Mouse (Mus musculus) neural tube, embryonic 10.5 days (tissue): ENCODE measurements around the gene Khsrp.

Source experiments
- DNase-seq: peaks from one replicate; pipeline ENCODE4 v3.0.0-alpha.2; 2017; ENCODE audit warnings: low spot score; ENCODE audit errors: extremely low spot score

Khsrp gene

GRCm38 (mm10) chr17:57031661-57032420 lies 519 bp upstream of the Khsrp start:
- peak; percentile 96 for DNase-seq

- DNase-seq: no peak
These were observed 1.6 kb downstream of the Khsrp start for GRCm38 (mm10) chr17:57029691-57030090.

GRCm38 (mm10) chr17:57027471-57027870 lies 3.9 kb downstream of the Khsrp start:
- DNase-seq: no peak

GRCm38 (mm10) chr17:57020960-57021359 lies 10.4 kb downstream of the Khsrp start:
- DNase-seq: no peak

- no peak for DNase-seq
These were observed 11.6 kb downstream of the Khsrp start for GRCm38 (mm10) chr17:57019693-57020092.

- no peak for DNase-seq
These were observed 19.0 kb downstream of the Khsrp start for GRCm38 (mm10) chr17:57012245-57012795.

GRCm38 (mm10) chr17:57011236-57012141 lies 19.8 kb downstream of the Khsrp start, which contains the start of the genes Gtf2f1 and Gm17949:
Gtf2f1 (minus strand) TSS chr17:57011288.
Gm17949 (plus strand) TSS chr17:57011469.
- peak; percentile 99 for DNase-seq

- no peak for DNase-seq
These were observed 20.4 kb downstream of the Khsrp start for GRCm38 (mm10) chr17:57010911-57011235.

- no peak for DNase-seq
These were observed 24.0 kb downstream of the Khsrp start for GRCm38 (mm10) chr17:57007137-57007905.

- no peak for DNase-seq
These were observed 27.3 kb downstream of the Khsrp start for GRCm38 (mm10) chr17:57003994-57004393.

GRCm38 (mm10) chr17:57001228-57001627 lies 30.1 kb downstream of the Khsrp start:
- no peak for DNase-seq

- DNase-seq: no peak
These were observed 31.2 kb downstream of the Khsrp start, which contains the start of gene Pspn for GRCm38 (mm10) chr17:56999968-57000609. Pspn (minus strand) TSS chr17:57000018.

GRCm38 (mm10) chr17:56999414-56999813 lies 31.9 kb downstream of the Khsrp start:
- no peak for DNase-seq

- DNase-seq: peak; percentile 93
These were observed 34.2 kb downstream of the Khsrp start, which contains the start of gene Alkbh7 for GRCm38 (mm10) chr17:56997029-56997667. Alkbh7 (plus strand) TSS chr17:56997339.

- no peak for DNase-seq
These were observed 34.8 kb downstream of the Khsrp start for GRCm38 (mm10) chr17:56996506-56996905.

- DNase-seq: no peak
These were observed 36.3 kb downstream of the Khsrp start for GRCm38 (mm10) chr17:56995046-56995445.

GRCm38 (mm10) chr17:56990966-56991365 lies 40.4 kb downstream of the Khsrp start:
- no peak for DNase-seq

GRCm38 (mm10) chr17:56990115-56990746 lies 41.1 kb downstream of the Khsrp start, which contains the start of gene Clpp:
Clpp (plus strand) TSS chr17:56990305.
- peak; percentile 93 for DNase-seq

- DNase-seq: no peak
These were observed 41.7 kb downstream of the Khsrp start for GRCm38 (mm10) chr17:56989467-56990114.
